Mouse (Mus musculus): Measurements from ENCODE around the gene Fam214b.
A peak's percentile ranks its signal among the peaks of the same experiment; 100 is the strongest.

Gene Fam214b

GRCm38 (mm10) chr4:43045659-43046302 lies at the start of gene Fam214b:
Gene Fam214b, minus strand, starts transcription at chr4:43046220.
- peak; percentile 100 for DNase-seq

- DNase-seq = no peak
These were observed 45.2 kb upstream of the Fam214b start for GRCm38 (mm10) chr4:43091183-43091582.

GRCm38 (mm10) chr4:43089950-43090349 lies 43.9 kb upstream of the Fam214b start:
- DNase-seq = no peak

- no peak for DNase-seq
These were observed 36.4 kb upstream of the Fam214b start for GRCm38 (mm10) chr4:43082458-43082857.

- no peak for DNase-seq
These were observed 32.2 kb upstream of the Fam214b start for GRCm38 (mm10) chr4:43078071-43078718.

- no peak for DNase-seq
These were observed 28.9 kb upstream of the Fam214b start for GRCm38 (mm10) chr4:43074923-43075322.

- DNase-seq = no peak
These were observed 19.5 kb upstream of the Fam214b start for GRCm38 (mm10) chr4:43065471-43065870.

GRCm38 (mm10) chr4:43060286-43060685 lies 14.3 kb upstream of the Fam214b start:
- no peak for DNase-seq

GRCm38 (mm10) chr4:43059697-43060096 lies 13.7 kb upstream of the Fam214b start:
- no peak for DNase-seq

GRCm38 (mm10) chr4:43058753-43059654 lies 13.0 kb upstream of the Fam214b start, which contains the start of gene Unc13b:
Gene Unc13b, plus strand, starts transcription at chr4:43058953.
- DNase-seq = peak; percentile 92

GRCm38 (mm10) chr4:43058392-43058752 lies 12.4 kb upstream of the Fam214b start:
- no peak for DNase-seq

- DNase-seq = no peak
These were observed 11.6 kb upstream of the Fam214b start for GRCm38 (mm10) chr4:43057654-43058053.

GRCm38 (mm10) chr4:43052627-43053026 lies 6.6 kb upstream of the Fam214b start:
- DNase-seq = peak; percentile 55

- DNase-seq = peak; percentile 72
These were observed 1.2 kb upstream of the Fam214b start for GRCm38 (mm10) chr4:43047231-43047630.

GRCm38 (mm10) chr4:43046607-43047006 lies 587 bp upstream of the Fam214b start:
- no peak for DNase-seq

GRCm38 (mm10) chr4:43045285-43045658 lies 748 bp downstream of the Fam214b start:
- DNase-seq = no peak

- DNase-seq = peak; percentile 37
These were observed 1.3 kb downstream of the Fam214b start for GRCm38 (mm10) chr4:43044673-43045072.

GRCm38 (mm10) chr4:43043644-43044357 lies 2.2 kb downstream of the Fam214b start:
- DNase-seq = peak; percentile 46

GRCm38 (mm10) chr4:43040881-43041547 lies 5.0 kb downstream of the Fam214b start:
- DNase-seq = no peak

GRCm38 (mm10) chr4:43040114-43040572 lies 5.9 kb downstream of the Fam214b start:
- DNase-seq = peak; percentile 94

- DNase-seq = peak; percentile 11
These were observed 6.4 kb downstream of the Fam214b start for GRCm38 (mm10) chr4:43039609-43040008.

Measured in kidney, adult 18-20 months (tissue).